Mouse (Mus musculus) liver (tissue): ENCODE results near the gene Fbln1.
A peak's percentile ranks its signal among the peaks of the same experiment; 100 is the strongest.
"Not testable (repeated sequence)": the region's sequence is repeated elsewhere in the genome, so short reads cannot be mapped to it uniquely, and the experiment has no call there.

Experiments used
- DNase-seq: peaks from one replicate; pipeline ENCODE4 v3.0.0-alpha.2; 2020; ENCODE audit warnings: mixed read lengths

Fbln1 gene

DNA sequence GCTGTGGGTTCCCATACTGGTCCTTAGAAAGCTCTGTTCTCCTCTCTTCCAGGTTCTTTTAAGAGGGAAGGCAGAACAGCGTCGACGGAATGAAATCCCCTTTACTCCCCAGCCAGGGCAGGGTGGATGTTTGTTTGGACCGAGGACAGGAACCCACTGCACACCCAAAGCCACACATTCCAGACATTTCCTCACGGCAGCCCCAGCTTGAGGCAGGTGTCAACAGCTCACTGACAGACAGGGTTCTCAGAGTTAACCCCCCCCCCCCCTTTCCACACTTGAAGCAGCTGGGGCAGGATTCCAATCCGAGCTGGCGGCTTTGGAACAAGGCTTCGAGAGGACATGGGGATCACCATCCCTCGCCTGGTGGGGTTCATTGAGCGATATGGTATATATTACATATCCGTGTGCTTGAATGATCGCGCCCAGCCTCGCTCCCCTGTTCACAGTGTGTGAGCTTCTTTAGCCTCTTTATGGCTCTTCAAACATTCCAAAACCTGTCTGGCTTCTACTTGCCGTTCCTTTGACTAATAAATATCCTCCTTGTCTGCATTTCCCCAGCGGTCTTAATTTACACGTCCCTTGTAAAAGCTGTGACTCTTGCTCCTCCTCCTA lies 92.5 kb downstream of the Fbln1 start:
- DNase-seq = no peak

DNA sequence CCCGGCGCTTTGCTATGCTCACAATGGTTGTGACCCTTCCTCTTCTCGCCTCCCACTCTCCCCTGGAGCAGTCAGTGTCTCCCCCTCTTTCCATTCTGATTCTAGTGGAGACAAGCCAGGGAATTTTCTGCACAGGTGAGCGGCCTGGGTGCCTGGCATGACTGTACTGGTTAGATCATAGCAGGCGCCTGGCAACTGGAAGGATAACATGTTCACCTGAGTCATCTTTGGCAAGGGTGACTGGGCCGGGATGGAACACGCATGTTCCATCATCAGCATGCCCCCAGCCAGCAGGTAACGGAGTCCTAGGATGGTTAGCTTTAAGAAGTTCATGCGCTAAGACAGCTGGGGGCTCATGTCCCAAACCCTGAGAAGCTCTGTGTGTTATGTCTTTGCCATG lies 93.2 kb downstream of the Fbln1 start:
- no peak for DNase-seq

- no peak for DNase-seq
Measured at GRCm38 (mm10) chr15:85303241-85303640, 97.5 kb downstream of the Fbln1 start.

GRCm38 (mm10) chr15:85303976-85304375 lies 98.2 kb downstream of the Fbln1 start:
- DNase-seq = no peak

DNA sequence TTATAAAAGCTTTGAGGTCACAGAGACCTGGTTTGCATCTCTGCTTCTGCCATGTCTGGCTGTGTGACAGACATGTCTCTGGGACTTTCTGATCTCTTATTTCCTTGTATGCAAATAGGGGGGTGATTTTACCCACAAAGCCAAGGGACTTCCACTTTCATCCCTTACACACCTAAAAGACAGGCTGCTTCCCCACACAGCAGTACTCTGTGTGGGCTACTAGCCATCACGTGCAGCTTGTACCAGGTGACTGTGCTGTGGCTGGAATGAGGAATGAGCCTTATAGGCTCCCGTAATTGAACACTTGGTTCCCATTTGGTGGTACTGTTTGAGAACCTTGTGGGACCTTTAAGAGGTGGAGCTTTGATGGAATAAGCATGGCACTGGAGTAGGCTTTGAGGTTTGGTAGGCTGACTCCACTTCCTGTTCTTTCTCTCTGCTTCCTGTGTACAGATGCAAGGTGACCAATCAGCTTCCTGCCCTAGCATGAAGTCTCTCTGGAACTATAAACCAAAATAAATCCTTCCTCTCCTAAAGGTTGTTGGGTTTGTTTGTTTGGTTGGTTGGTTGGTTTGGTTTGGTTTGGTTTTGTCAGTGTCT lies 101.4 kb downstream of the Fbln1 start:
- no peak for DNase-seq

GRCm38 (mm10) chr15:85311058-85311657 lies 105.4 kb downstream of the Fbln1 start:
- DNase-seq = no peak

DNA sequence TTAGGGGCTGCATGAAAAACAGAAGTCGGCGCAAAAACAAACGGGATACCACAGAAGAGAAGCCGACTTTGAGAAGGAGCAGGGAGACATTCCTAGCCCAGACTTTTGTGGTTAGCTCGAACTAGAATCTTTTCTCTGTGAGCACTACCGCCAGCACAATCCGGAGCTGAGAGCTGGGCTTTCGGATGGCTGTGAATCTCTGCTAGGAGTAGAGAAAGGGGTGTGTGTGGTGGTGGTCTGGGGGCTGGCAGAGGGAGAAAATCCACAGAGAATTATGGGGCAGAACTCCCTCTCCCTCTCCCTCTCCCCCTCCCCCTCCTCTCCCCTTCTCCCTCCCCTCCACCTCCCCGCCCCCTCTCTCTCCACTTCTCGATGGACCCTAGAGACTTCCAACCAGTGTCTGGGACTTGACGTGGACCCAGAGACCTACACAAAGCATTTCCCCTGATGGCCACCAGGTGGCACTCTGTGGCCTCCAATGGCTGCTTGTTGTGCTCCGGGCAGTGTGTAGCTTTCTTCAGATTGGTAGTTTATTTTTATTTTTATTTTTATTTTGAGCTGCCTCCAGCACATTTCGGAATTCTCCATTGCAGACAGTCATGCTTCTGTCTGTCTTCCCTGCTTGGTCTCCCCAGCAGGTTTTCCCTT lies 109.8 kb downstream of the Fbln1 start:
- DNase-seq = peak; percentile 64

DNA sequence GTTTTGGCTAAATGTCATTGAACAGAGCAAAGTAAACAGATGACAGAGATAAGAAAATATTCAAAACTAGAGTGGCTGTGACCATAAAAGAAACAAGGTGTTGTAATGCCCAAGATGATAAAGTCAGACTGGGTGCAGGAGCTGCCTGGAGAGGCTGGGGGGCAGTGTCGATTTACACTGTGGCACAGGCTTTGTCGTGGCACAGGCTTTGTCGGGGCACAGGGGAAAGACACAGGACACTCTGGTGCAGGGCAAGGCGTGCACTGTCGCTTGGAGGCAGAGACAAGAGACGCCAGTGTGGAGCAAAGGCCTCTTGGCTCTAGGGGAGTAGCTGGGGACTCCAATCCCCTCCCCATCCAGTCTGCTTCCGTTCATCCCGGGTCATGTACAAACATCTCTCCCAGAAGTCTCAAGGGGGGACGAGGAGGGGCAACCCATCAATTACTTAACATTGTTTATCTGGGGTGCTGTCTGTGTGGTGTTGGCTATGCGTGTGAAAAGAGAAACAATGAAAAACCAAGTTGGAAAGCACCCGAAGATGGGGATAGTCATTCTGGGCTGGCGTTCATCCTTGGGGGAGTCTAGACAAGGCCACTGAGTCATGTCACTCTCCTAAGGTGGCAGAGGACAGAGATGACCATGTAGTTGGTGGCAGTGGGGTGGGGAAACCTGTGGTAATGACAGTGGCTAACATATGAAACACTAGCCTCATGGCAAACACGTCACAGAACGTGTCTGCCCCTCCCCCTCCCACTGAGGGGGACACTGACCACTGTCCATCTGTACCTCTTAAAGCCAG lies 110.8 kb downstream of the Fbln1 start:
- DNase-seq = no peak

DNA sequence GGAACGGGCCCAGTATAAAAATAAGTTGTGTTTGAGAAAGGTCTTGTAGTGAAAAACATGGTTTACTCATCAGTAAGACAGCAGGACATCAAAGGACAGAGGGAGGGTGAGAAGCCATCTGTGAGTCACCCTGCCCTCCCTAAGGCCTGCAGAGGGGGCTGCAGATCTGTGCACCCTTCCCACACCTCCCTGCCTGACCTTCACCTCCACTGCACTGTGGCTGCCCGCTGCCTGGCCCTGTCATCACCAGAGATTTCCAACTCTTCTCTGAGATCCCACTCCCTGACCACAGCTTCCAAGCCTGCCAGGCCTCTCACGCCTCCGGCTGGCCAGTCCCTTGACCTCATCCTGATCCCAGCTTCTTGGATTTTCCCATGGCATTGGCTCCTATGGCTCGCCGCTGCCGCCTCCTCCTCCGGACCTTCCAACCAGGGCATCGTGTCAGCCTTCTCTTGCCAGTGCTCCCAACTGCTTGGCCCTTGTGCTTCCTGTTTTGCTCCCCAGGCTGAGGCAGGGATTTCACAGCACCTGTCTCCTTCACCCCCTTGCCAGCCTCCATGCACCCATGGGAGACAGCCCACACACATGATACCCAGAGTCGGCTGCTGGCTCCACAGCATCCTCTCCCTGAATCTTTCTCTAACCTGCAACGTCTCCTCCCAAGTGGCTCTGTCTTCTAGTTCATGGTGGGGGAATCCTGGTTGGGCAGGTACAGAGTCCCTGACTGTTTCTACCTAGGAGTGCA lies 114.3 kb downstream of the Fbln1 start:
- DNase-seq = no peak

DNA sequence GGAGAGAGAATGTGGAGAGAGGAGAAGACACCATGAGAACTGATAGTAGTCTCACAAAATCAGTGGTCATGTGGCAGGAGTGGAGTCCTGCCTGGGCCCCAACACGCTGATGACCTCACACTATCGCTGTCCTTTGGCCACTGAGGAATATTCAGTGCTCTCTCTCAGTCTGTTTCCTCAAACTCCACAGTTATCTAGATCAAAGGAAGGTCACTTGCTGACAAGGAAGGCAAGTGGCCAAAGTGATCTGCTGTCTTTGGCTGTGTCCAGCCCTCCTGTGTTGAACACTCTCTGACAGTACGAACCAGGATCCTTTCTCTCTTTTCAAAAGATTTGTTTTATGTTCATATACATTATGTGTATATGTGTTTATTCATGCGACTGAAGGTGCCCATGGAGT lies 117.5 kb downstream of the Fbln1 start:
- DNase-seq = no peak

- no peak for DNase-seq
Measured at GRCm38 (mm10) chr15:85324426-85324825, 118.7 kb downstream of the Fbln1 start.

DNA sequence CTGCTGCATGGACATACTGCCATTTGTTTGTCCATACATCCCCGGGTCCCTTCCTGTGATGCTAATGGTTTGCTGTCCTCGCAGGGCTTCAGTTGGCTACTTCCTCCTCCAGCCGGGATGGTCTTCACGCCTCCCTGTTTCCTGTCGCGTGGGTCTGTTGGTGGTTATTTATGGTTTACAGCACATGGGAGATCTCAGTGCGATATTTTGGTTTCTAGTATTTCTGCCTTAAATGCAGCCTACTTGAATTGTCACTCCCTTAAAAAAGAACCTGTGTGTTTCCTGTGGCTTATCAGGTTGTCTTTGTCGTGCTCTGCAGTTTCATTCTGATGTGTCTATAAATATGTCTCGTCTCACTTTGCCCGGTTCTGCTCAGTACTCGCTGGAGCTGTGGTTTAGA lies 122.1 kb downstream of the Fbln1 start:
- no peak for DNase-seq

DNA sequence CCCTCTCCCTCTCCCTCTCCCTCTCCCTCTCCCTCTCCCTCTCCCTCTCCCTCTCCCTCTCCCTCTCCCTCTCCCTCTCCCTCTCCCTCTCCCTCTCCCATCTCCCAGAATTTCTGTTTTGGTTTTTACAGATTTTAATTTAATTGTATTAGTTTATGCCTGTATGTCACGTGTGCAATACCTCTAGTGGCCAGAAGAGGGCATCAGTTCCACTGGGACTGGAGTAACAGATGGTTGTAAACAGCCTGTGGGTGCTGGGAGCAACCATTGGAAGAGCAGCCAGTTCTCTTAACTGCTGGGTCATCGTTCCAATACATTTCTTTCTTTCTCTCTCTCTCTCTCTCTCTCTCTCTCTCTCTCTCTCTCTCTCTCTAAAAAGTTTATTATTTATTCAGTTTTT lies 122.7 kb downstream of the Fbln1 start:
- DNase-seq = not testable (repeated sequence)

- DNase-seq = no peak
Measured at GRCm38 (mm10) chr15:85329096-85329495, 123.3 kb downstream of the Fbln1 start.

- DNase-seq = no peak
Measured at GRCm38 (mm10) chr15:85330024-85330423, 124.3 kb downstream of the Fbln1 start.

GRCm38 (mm10) chr15:85333511-85333910 lies 127.8 kb downstream of the Fbln1 start:
- DNase-seq = not testable (repeated sequence)

DNA sequence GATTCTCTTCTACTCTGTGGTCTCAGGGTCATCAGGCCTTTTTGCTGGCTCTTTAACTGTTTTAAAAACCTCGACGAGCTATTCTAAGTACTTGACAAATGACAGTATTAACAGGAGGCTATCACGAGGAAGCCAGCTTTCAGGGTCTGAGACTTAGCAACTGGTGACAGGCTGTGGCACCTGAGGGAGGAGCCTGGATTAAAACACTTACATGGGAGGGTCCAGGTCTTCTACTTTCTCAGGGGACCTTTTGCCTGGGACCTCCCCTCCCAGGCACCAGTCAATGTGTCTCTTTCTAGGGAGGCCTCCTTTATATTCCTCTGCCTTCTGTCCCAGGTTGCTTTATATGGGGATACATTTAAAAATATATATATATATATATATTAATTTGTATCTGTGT lies 128.5 kb downstream of the Fbln1 start:
- DNase-seq = no peak

- no peak for DNase-seq
Measured at GRCm38 (mm10) chr15:85335671-85336300, 130.0 kb downstream of the Fbln1 start, which contains the start of gene Atxn10. Gene Atxn10, plus strand, starts transcription at chr15:85336245.
